Mouse (Mus musculus) c-Kit-positive CD71-positive TER-119-positive erythroid progenitor cells, embryonic 14.5 days (primary cell): ENCODE data around the gene Plekha7.

Experiments used
- DNase-seq: peaks from one replicate; pipeline ENCODE4 v3.0.0-alpha.2; 2013; ENCODE audit warnings: low spot score

Plekha7 gene

GRCm38 (mm10) chr7:116248536-116248935, 59.6 kb downstream of the Plekha7 start:
- DNase-seq, result no peak

GRCm38 (mm10) chr7:116247377-116247729, 60.8 kb downstream of the Plekha7 start:
- no peak for DNase-seq

- no peak for DNase-seq
These were observed 61.3 kb downstream of the Plekha7 start for GRCm38 (mm10) chr7:116246696-116247376.

GRCm38 (mm10) chr7:116245815-116246695, 62.1 kb downstream of the Plekha7 start:
- DNase-seq, result peak; percentile 34

- DNase-seq, result no peak
These were observed 63.6 kb downstream of the Plekha7 start for GRCm38 (mm10) chr7:116244302-116245165.

GRCm38 (mm10) chr7:116242810-116243209, 65.4 kb downstream of the Plekha7 start:
- no peak for DNase-seq

- no peak for DNase-seq
These were observed 66.6 kb downstream of the Plekha7 start for GRCm38 (mm10) chr7:116241601-116242000.

- DNase-seq, result no peak
These were observed 67.2 kb downstream of the Plekha7 start for GRCm38 (mm10) chr7:116240791-116241474.

GRCm38 (mm10) chr7:116240353-116240752, 67.8 kb downstream of the Plekha7 start:
- DNase-seq, result no peak

GRCm38 (mm10) chr7:116238320-116238719, 69.9 kb downstream of the Plekha7 start:
- no peak for DNase-seq

GRCm38 (mm10) chr7:116237157-116237981, 70.8 kb downstream of the Plekha7 start:
- DNase-seq, result no peak

- DNase-seq, result no peak
These were observed 71.6 kb downstream of the Plekha7 start for GRCm38 (mm10) chr7:116236608-116237007.

GRCm38 (mm10) chr7:116234287-116234806, 73.8 kb downstream of the Plekha7 start:
- DNase-seq, result no peak

- DNase-seq, result no peak
These were observed 77.2 kb downstream of the Plekha7 start for GRCm38 (mm10) chr7:116230811-116231609.

GRCm38 (mm10) chr7:116226877-116227282, 81.3 kb downstream of the Plekha7 start:
- no peak for DNase-seq

- no peak for DNase-seq
These were observed 81.9 kb downstream of the Plekha7 start for GRCm38 (mm10) chr7:116226316-116226715.

GRCm38 (mm10) chr7:116224543-116224942, 83.6 kb downstream of the Plekha7 start:
- DNase-seq, result no peak

GRCm38 (mm10) chr7:116223010-116223783, 85.0 kb downstream of the Plekha7 start:
- no peak for DNase-seq
